Mouse (Mus musculus) thymus, postnatal 4 days (tissue): Measurements from ENCODE around the gene Dpysl5.
"Not testable (repeated sequence)": the region's sequence is repeated elsewhere in the genome, so short reads cannot be mapped to it uniquely, and the experiment has no call there.

Experiments used
- DNase-seq: peaks from one replicate; pipeline ENCODE4 v3.0.0; 2021

Dpysl5 gene

DNA sequence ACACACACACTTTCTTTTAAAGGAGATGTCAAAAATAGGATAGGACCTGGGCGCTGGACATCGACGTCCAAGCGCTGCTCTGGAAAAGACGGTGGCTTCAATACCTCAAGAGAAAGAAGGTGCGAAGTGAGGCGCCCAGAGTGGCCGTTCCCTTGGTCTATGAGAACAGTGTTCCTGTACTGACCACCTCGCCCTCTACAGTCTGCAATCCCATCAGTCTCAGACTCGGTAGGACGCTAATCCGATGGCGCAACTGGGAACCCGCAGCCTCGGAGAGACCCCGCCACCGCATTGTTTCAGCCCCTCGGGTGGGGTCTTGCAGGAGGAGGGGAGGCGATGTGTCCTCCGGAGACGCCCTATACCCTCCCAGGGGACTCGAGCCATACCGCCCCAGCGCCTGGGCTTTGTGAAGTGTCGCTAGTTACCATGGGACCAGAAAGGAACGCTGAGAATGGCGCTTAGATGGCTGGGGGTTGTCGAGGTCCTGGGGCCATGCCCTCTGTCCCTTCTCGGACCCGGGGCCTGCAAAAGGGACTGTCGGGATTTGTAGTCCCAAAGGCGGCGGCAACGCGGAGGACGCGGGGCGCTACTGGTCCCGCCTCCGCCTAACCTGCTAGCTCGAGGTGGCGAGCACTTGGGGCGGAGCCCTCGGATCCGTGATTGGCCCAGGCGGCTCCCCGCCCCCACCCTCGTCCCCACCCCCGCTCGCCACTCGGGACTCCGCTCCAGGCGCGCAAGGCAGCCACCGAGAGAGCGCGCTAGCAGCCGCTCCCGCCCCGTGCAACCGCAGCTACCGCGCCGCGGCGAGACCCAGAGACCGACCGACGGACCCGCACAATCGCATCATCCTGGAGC lies at the start of gene Dpysl5:
TSS of gene Dpysl5 (plus strand) at position 418 of the 855 bp plus-strand sequence.
- peak; percentile 81 for DNase-seq

DNA sequence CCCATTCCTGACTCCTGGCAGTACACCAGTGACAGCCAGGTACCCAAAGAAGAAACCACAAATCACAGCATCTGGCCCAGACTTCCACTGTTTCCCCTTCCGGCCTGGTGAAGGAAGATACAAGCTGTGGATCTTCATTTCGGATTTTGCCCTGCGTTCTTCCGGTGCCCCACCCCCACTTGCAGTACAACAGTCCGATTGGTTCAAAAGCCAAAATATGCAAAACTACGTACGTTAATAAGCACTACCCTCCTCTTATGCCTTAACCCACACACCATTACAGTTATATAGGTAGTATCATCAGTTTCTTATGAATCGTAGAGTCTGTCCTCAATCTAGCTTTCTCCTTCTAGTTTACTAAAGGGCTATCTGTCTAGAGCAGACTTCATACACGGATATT lies 46.0 kb upstream of the Dpysl5 start:
- no peak for DNase-seq

DNA sequence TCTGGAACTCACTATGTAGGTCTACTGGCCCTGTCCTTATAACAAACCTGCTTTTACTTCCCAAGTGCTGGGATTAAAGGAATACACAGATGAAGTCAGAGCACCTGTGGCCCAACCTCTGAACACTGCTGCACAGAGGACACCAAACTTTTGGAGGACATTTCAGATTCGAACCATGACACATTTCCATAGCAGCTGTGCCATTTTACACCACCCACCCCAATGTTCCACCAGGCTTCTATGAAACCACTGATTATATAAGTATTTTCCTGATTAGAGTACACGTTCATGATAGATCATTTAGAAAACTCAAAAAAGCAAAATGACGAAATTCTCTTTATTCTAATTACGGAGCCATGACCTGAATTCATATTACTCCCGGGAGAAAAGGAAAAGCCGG lies 45.4 kb upstream of the Dpysl5 start:
- DNase-seq = no peak

DNA sequence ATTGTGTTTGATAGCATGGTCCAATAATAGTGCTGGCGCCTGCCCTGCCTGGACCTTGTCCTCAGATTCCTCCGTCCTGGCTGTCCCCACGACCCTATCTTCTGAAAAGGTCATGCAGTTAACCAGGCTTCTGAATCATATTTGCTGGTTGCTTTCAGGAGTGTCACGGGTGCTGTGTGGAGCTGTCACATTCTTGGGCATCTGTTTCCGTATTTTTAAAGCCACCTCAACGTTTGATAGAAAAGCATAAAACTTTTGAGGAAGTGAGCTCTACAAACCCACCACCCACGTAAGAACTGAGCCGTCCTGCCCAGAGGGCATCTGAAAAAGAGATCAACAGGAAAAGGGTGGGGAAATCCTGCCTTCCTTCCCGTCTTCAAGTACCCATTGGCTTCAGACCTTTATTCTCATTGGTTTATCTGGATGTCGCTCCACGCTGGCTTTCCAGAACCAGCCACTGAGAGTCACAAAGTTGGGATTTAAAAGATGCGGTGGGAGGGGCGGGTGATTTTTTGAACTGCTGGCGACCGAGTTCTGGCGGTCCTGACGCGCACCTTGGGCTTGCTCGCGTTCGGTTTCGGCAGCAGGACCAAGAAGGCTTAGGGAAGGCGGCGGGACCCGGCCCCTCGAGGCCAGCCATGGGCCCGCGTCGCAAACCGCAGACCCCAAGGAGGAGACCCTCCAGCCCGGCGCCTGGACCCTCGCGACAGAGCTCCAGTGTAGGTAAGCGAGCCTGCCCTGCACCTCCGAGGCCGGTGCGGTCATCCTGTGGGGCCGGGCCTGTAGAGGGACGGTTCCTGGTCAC lies 44.8 kb upstream of the Dpysl5 start, which contains the start of gene Cenpa:
TSS of gene Cenpa (plus strand) at position 387 of the 805 bp plus-strand sequence.
- peak; percentile 83 for DNase-seq

DNA sequence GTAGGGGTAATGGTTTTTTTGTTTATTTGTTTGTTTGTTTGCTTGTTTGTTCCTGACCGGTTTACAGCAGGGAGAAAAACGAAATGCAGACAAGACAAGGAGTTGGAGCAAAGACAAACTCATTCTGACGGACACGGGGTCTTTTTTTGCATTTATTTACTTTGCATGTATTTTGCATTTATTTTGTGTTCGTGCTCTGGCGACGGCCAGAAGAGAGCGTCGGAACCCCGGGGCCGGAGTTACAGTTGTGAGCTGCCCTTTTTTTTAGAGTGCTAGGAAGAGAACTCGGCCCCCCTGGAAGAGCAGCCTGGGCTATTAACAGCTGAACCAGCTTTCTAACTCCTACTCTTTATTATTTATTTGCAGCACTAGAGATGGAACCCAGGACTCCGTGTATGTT lies 44.1 kb upstream of the Dpysl5 start:
- peak; percentile 29 for DNase-seq

DNA sequence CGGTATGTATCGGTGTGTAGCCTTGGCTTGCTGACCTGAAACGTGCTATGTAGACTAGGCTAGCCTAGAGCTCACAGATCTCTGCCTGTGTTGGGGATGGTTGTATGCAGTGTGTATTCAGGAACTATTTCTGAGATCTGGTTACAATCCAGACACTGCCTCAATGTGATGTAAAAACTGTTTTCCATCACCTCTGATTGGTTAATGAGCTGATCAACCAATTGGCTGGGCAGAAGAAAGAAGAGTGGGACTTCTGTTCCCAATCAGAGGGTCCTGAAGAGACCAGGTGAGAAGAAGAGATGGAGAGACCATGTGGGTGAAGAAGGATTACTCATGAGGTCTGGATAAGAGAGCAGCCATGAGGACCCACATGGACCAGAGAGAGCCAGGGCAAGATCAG lies 43.7 kb upstream of the Dpysl5 start:
- no peak for DNase-seq

DNA sequence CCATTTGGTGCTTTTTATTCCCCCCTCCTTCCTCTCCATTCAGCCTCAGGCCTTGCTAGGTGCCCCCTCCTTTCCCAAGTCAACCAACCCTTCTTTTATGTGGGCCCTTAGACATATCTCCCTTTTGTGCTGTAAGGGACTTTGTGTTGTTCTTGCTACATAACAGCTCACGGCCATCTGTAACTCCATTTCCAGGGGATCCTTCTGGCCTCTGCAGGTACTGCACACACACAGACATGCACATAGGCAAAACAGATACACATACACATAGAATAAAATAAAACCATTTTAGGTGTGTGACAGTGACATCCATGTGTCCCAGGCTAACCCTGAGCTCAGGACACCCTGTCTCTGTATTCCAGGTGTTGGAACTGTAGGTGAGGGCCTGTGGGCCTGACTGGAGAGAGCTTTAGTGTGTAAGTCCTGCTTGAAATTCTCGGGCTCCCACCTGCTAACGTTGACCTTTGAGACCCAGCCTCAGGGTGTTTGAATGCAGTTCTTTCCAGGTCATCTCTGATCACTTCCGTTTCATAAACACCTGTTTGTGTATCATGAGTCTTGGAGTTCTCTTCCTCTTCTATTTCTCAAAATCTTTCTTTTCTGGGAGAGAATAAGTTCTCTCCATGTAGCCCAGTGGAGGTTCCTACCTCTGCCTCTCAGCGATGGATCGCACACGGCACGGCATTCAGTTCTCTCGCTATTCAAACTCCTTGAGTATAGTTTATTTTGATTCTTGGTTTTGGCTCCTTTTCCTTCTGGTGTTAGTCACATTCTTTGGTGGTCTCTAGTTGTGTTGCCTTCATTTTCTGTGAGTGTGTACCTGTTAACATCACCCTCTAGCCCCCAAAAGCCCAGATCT lies 42.5 kb upstream of the Dpysl5 start:
- DNase-seq = no peak

DNA sequence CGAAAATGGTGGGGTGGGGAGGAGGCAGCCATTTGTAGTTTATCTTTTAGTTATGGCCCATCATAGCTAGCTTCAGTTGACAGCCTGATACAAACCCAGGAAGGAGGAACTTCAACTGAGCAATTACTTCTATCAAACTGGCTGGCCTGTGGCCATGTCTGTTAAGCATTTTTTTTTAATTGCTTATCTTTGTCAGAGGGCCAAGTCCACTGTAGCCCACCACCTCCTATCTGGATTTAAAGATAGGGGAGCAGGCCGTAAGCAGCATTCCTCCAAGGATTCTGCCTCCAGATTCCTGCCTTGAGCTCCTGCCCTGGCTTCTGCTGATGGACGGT lies 41.9 kb upstream of the Dpysl5 start:
- no peak for DNase-seq

DNA sequence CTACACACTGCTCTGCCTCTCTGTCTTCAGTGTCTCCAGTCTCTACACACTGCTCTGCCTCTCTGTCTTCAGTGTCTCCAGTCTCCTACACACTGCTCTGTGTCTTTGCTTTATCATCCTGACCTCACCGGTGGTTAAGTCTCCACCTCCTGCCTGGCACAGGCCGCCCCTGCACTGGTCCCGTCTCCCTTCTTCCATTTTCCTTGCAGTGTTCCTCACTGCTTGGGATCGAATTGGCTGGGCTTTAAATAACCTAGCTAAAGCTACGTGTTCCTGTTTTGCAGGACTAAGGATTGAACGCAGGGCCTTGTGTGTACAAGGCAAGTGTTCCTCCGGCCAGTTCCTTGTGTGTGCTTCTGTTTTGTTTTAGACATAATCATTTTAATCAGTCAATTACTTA lies 41.3 kb upstream of the Dpysl5 start:
- no peak for DNase-seq

DNA sequence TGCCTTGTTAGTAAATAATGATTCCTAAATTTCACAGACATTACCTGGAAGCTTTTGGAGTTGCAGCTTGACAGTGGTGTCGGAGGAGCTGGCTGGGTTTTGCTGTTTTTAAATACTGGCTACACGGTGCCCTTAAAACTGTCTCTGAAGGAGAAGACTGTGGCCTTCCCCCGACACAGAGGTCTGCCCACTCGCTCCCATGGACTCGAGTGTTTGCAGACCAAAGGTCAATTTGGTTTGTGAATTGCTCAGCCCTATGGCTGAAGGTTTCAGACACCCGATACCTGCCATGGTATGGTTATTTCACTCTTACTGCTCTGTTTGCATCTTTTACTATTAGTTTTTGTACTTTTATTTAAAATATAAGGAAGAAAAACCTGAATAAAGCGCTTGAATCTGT lies 37.4 kb upstream of the Dpysl5 start:
- DNase-seq = no peak

DNA sequence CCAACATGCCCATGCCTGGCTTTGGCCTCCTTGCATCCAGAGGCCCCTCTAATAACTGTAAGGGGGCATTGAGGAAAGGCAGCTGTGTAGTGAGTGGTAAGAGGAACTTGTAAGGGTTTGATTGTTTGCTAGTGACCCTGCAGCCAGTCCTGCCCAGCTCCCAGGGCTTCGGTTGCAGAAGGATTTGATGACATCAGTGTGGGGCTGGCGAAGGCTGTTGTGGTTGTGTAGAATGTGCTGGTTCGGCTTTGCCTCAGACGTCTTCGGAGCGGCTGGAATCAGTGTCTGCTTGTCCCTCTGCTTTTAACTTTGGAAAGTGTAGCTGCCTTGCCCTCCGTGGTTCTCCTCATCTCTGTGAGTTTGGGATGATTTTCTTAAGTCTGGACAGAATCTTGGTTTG lies 34.6 kb upstream of the Dpysl5 start:
- DNase-seq = no peak

DNA sequence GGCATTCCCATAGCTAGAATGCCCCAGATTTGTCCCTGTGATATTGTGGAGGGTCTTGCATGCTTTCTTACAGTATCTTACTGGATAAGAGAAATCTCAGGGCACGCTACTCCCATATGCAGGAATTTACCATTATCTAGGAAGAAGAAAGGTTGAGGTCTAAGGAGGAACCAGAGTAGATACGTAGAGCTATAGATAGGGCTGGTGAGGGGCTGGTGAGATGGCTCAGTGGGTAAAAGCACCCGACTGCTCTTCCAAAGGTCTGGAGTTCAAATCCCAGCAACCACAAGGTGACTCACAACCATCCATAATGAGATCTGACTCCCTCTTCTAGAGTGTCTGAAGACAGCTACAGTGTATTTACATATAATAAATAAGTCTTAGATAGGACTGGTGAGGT lies 33.3 kb upstream of the Dpysl5 start:
- not testable (repeated sequence) for DNase-seq

DNA sequence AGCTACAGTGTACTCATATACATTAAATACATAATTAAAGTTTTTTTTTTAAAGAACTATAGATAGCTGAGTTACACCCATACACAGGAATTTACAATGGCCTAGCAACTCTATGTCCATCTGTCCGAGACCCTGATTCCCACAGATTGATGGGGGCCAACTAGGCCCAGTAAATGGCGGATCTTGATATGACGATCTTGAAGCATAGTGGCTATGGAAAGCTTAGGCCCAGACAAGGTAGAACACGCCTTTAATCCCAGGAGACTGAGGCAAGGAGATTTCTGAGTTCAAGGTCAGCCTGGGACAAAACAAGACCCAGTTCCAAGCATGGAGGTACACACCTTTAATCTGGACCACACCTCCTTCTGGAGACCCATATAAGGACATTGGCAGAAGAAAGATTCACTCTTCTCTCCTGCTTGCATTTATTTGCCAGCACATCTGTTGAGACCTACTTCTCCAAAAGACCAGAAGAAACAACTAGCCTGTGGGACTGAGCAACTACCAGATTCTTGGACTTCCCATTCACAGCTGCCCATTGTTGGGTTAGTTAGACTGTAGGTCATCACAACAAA lies 32.6 kb upstream of the Dpysl5 start:
- no peak for DNase-seq

DNA sequence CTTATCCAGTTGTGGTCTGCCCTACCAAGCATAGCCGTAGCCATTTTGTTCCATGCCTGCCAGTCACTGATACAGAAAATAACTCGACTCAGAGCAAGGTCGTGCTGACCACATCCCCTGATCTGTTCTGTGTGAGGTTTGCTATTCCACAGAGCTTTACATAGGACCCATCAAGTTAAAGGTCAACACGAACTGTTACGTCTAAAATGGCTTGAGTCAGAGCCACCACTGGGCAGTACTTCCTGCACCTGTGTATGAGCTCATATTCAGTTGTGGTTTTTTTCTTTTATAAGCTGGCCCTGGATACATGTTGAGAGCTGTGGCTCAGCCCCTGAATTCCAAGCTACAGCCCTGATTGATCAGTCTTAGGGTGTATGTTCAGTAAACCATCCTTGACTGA lies 31.8 kb upstream of the Dpysl5 start:
- DNase-seq = no peak

DNA sequence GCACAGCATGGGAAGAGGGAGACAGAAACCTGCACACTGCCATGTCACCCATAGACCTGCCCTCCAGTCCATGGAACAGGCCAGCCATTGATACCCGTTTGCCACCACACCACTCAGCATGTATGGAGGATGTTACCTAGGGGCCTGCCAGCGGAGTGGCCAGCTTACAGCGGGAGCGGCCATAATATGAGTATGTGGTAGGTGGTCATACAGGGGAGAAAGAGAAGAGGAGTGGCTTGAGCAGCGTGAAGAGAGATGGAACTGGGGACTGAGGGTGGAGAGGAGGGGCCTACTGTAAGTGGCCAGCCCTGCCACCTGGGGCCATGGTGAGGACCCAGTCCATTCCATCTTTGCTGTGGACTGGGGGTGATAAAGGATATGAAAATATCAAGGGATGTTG lies 29.4 kb upstream of the Dpysl5 start:
- DNase-seq = no peak

DNA sequence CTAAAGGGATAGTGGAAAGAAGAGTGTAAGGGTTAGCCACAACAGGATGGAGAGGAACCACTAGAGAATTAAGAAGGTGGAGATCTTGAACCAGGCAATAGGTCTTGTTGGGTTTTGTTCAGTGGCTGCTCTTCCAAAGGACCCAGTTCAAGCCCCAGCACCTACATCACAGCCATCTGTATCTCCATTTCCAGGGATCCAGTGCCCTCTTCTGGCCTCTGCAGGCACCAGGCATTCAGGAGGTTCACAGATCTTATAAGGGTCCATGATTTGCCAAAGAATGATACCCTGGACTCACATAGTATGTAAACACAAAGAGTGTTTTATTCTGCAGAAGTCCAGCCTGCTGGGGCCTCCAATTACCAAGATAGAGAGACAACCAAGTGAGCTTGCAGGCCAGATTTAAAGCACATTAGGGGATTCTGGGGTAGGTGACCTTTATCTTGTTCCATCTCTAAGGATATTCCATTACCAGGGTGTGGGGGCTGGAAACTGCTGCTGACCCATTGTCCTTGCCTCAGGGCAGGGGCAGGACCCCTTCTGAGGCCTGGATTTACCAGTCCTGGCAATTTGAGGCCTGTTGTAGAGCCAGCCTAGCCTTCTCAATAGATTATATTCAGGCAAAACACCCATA lies 28.3 kb upstream of the Dpysl5 start:
- peak; percentile 35 for DNase-seq

DNA sequence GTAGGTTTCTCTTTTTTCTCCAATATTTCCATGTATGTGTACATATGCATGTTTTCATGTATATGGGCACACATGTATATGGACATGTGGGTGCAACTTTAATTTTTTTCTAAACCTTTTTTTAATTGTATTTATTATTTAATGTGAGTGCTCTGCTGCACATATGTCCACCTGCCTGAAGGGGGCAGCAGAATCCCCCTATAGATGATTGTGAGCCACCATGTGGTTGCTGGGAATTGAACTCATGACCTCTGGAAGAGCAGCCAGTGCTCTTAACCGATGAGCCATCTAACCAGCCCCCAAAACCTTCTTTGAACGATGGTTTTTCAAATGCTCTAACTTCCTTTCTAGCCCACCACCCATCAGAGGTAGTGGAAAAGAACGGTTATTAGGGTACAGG lies 27.4 kb upstream of the Dpysl5 start:
- peak; percentile 49 for DNase-seq

DNA sequence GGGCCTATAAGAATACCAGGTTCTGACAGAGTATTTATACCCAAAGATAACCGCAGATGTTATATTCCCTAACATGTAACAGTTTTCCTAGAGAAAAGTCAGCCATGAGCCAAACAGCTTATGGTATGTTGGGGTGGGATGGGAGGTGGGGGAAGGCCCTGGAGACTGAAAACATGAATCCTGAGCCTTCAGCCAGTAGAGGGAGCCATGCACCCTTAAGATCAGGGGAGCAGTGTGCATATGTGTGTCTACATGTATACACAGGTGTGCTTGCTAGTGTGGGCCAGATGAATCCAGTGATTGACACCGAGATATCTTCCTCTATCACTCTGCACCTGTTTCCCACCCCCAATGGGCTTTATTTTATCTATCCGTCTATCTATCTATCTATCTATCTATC lies 24.6 kb upstream of the Dpysl5 start:
- peak; percentile 55 for DNase-seq

DNA sequence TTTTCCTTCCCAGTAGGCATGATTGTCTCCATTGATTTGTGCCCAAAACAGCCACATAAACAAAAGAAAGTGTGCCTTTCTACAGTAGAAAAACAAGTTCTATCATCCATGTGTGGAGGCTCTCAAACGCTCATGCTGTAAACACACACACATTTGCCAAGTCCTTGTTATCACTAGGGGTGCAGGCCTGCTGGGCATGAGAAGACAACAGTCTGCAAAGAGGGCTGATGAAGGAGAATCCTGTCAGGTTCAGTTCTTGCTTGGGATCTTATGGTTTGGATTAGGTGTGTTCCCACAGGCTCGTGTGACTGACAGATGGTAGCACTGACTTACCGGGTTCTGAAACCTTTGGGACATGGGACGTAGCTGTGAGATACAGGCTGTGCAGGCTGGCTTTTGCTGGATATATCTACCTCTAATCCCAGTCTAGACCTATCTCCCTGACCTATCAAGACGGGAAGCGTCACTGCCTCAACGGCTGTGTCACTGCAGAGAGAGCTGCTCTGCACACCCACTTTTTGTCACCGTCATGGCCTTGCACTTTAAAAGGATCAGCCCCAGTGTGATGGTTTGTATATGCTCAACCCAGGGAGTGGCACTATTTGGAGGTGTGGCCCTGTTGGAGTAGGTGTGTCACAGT lies 10.9 kb upstream of the Dpysl5 start:
- no peak for DNase-seq

DNA sequence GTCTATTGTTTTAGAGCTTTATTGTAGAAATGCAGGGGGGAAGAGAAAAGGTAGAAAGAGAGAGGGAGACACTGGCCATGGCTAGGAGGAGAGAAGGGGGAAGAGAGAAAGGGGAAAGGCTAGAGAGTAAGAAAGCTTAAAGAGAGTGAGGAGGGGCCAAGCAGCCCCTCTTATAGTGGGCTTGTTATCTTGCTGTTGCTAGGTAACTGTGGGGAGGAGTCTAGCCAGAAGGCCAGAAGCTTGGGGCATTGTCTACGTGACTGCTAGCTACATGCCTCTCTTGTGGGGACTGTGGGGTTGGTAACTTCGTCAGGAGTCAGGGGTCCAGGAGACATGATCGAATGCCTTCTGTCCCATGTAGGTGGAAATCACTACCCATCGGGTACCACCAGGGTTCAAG lies 10.0 kb upstream of the Dpysl5 start:
- DNase-seq = not testable (repeated sequence)

DNA sequence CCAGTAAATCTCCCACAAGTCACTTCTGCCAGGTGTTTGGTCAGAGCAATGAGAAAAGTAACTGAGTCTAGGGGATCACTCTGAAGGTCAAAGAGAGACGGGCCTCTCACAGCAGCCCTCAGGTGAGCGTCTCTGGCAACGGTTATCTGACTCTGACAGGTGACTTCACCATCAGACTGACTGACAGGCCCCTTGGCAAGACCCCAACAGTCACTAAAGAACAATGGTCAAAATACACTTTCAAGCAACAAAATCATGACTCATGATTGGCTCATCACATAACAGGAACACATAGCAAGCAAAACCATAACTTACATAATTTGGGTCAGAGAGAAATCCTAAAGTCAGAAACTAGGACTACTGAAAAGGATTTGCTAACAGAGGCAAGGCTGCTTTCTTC lies 9.5 kb upstream of the Dpysl5 start:
- DNase-seq = no peak
